9 mouse cellular contexts compared by ENCODE assay signal in the genomic region with DNA sequence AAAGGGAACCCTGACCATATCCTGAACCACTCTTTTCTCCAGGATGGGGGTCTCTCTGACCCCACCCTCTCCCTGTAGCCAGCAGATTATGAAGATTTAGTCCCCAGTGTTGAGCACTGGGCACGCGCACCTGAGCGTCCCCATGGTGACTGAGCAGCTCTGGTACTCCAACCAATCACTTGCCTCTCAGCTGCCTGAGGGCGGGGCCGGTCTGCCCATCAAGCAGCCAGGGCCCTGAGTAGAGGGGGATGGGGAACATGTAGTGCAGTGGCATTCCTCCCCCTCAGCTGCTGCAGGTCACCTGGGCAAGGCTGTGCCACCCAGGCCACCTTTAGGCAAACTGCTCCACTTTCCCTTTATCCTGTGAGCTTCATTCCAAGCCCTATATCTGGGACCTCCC.
DNase-seq lines count a peak whose midpoint lies in the region; ATAC-seq lines count a peak whose summit lies in the region.
"Had no signal": no experiment of that assay in that cellular context is flagged by ENCODE, and none has a peak within 500 bp of the region (broad histone marks: within the 10 kb centered on the region; RNA-seq: fewer than 3 reads in every experiment).

No protein-coding gene starts in this region.

- no peaks in the 10 kb centered on the region for H3K9me3 ChIP-seq in hindbrain, embryonic 15.5 days
- H3K9me3 ChIP-seq in midbrain, embryonic 13.5 days = no peaks in the 10 kb centered on the region
- H3K9me3 ChIP-seq: heart, embryonic 13.5 days had no signal

- H3K27ac ChIP-seq in hindbrain, embryonic 15.5 days (replicated peaks) = no peak overlapping the region
- peak overlapping the region; percentile 51; the same call in 1 of the 2 replicates for H3K27ac ChIP-seq in midbrain, embryonic 13.5 days
- H3K27ac ChIP-seq: heart, embryonic 13.5 days had no signal

- no peak for DNase-seq in frontal cortex, postnatal 25 days (ENCODE audit: low spot score in 2 of 2)
- peak; percentile 44 for DNase-seq in embryo, embryonic 10.5 days (ENCODE audit: low spot score)
- no peak for DNase-seq in gastrocnemius, postnatal 36 days
- DNase-seq in left cerebral cortex, adult 8-10 months (ENCODE audit: low spot score in 2 of 2) = no peak
- DNase-seq in adrenal gland, postnatal 10 days = no peak

- WGBS in hindbrain, embryonic 15.5 days = 32% methylated on average over 5 of the region's 5 CpGs
- WGBS in midbrain, embryonic 13.5 days = 13% methylated on average over 5 of the region's 5 CpGs

- H3K4me1 ChIP-seq in hindbrain, embryonic 15.5 days (replicated peaks) = peaks cover 52% of the 10 kb centered on the region
- H3K4me1 ChIP-seq in midbrain, embryonic 13.5 days (replicated peaks) = peaks cover 49% of the 10 kb centered on the region

- H3K4me2 ChIP-seq in hindbrain, embryonic 15.5 days = no peak overlapping the region
- H3K4me2 ChIP-seq in midbrain, embryonic 13.5 days (replicated peaks) = no peak overlapping the region
- H3K4me2 ChIP-seq: heart, embryonic 13.5 days had no signal

- no peaks in the 10 kb centered on the region for H3K27me3 ChIP-seq in hindbrain, embryonic 15.5 days
- no peaks in the 10 kb centered on the region for H3K27me3 ChIP-seq in midbrain, embryonic 13.5 days
- H3K27me3 ChIP-seq: heart, embryonic 13.5 days had no signal

- intact Hi-C loops in gastrocnemius, postnatal 36 days (cut with DNase I) = no loop called here

- ATAC-seq in frontal cortex, adult (ENCODE audit: low TSS enrichment) = peak; percentile 41; the same call in 1 of the 2 replicates
- ATAC-seq in hindbrain, embryonic 15.5 days (ENCODE audit: low FRiP score, low read depth) = peak; percentile 50; the same call in 1 of the 2 replicates
- peak; percentile 75 for ATAC-seq in midbrain, embryonic 13.5 days

- H3K36me3 ChIP-seq in hindbrain, embryonic 15.5 days = peaks cover 35% of the 10 kb centered on the region
- peaks cover 58% of the 10 kb centered on the region for H3K36me3 ChIP-seq in midbrain, embryonic 13.5 days

- no peak overlapping the region for H3K4me3 ChIP-seq in hindbrain, embryonic 15.5 days
- no peak overlapping the region for H3K4me3 ChIP-seq in midbrain, embryonic 13.5 days (replicated peaks)
- H3K4me3 ChIP-seq: heart, embryonic 13.5 days had no signal

- no peak overlapping the region for H3K9ac ChIP-seq in hindbrain, embryonic 15.5 days
- no peak overlapping the region for H3K9ac ChIP-seq in midbrain, embryonic 13.5 days (replicated peaks)
- H3K9ac ChIP-seq: heart, embryonic 13.5 days had no signal
